Mouse (Mus musculus) forebrain, embryonic 11.5 days (tissue): ENCODE data around the gene Orai1. TPM values are rescaled to one million over a fixed set of nuclear protein-coding genes. Genes with fewer than 3 reads are reported as not detected.

Experiments
- ATAC-seq: fragments of 200-750 bp; cut with Nextera tagmentation; replicated peaks from 2 replicates; pipeline ENCODE4 v1.8.0; 2017; ENCODE audit warnings: moderate TSS enrichment; ENCODE audit not compliant: low FRiP score
- DNase-seq: peaks from one replicate; pipeline ENCODE4 v3.0.0-alpha.2; 2017; ENCODE audit warnings: low spot score
- H3K27ac ChIP-seq: fragments of 300-500 bp; sonication (generic); 2 replicates; pipeline ENCODE4 v1.5.1; 2014; ENCODE audit warnings: low read depth, low read length
- H3K27me3 ChIP-seq: fragments of 300-500 bp; sonication (generic); 2 replicates; pipeline ENCODE4 v1.6.1; 2014; ENCODE audit warnings: mild to moderate bottlenecking, low read length, mixed read lengths; ENCODE audit not compliant: control insufficient read depth, insufficient read depth
- H3K36me3 ChIP-seq: fragments of 300-500 bp; sonication (generic); 2 replicates; pipeline ENCODE4 v1.6.1; 2014; ENCODE audit warnings: mild to moderate bottlenecking, low read length, moderate library complexity, mixed read lengths; ENCODE audit not compliant: control insufficient read depth, insufficient read depth
- H3K4me1 ChIP-seq: fragments of 300-500 bp; sonication (generic); replicated peaks from 2 replicates; pipeline ENCODE4 v1.6.1; 2014; ENCODE audit warnings: low read length, mixed read lengths; ENCODE audit not compliant: control insufficient read depth, insufficient read depth
- H3K4me2 ChIP-seq: fragments of 300-500 bp; sonication (generic); 2 replicates; pipeline ENCODE4 v1.6.1; 2014; ENCODE audit warnings: low read depth, mild to moderate bottlenecking, low read length, moderate library complexity, mixed read lengths; ENCODE audit not compliant: severe bottlenecking
- H3K4me3 ChIP-seq: fragments of 300-500 bp; sonication (generic); 2 replicates; pipeline ENCODE4 v1.5.1; 2014; ENCODE audit warnings: low read depth, low read length
- H3K9ac ChIP-seq: fragments of 300-500 bp; sonication (generic); 2 replicates; pipeline ENCODE4 v1.6.1; 2014; ENCODE audit warnings: low read length
- H3K9me3 ChIP-seq: fragments of 300-500 bp; sonication (generic); 2 replicates; pipeline ENCODE4 v1.6.1; 2016; ENCODE audit warnings: low read length, mixed read lengths; ENCODE audit not compliant: control insufficient read depth
- WGBS: fragments of 180-500 bp; shearing (Covaris S2); extraction: QIAGEN DNeasy Blood & Tissue Kit; methylation state at CpG from one replicate; pipeline ENCODE4 v1.1.7; 2014; 5-methylcytosine and 5-hydroxymethylcytosine counted together
- polyA plus RNA-seq: library from polyadenylated mRNA; unstranded; fragments of >200 nt; fragmentation: Nextera tagmentation; extraction: Ambion mirVana; gene quantifications from 2 replicates; pipeline ENCODE4 v1.2.1, GENCODE M21; 2014

The Orai1 gene
- polyA plus RNA-seq, 1 experiment from 2014 or later = 9.8 TPM

GRCm38 (mm10) chr5:123075576-123076418 lies 60.9 kb downstream of the Orai1 start:
- H3K4me1 ChIP-seq = peaks cover 9% of the 10 kb centered on the region; the same call in 1 of the 2 replicates
- H3K27me3 ChIP-seq = no peaks in the 10 kb centered on the region
- WGBS = 9% methylated on average over 45 of the region's 45 CpGs

GRCm38 (mm10) chr5:123076419-123077281 lies 61.8 kb downstream of the Orai1 start:
- Histone ChIP-seq H3K36me3 (no peaks in the 10 kb centered on the region), H3K4me2 (peak overlapping the region; percentile 98), H3K4me3 (peak overlapping the region; percentile 73), H3K4me1 (peaks cover 9% of the 10 kb centered on the region; the same call in 1 of the 2 replicates), H3K27me3 (no peaks in the 10 kb centered on the region), H3K27ac (no peak overlapping the region), H3K9me3 (peaks cover 3% of the 10 kb centered on the region; the same call in 1 of the 2 replicates), H3K9ac (peak overlapping the region; percentile 61)
- DNase-seq (peak; percentile 76), ATAC-seq (peak; percentile 83)
- 5% methylated on average over 35 of the region's 35 CpGs for WGBS

More at GRCm38 (mm10) chr5:123075576-123076418, 60.9 kb downstream of the Orai1 start:
- peak; percentile 96 for DNase-seq
- Histone ChIP-seq H3K4me3 (peak overlapping the region; percentile 73), H3K4me2 (peak overlapping the region; percentile 98), H3K36me3 (no peaks in the 10 kb centered on the region), H3K9me3 (peaks cover 3% of the 10 kb centered on the region; the same call in 1 of the 2 replicates), H3K9ac (peak overlapping the region; percentile 61), H3K27ac (no peak overlapping the region)
- peak; percentile 92 for ATAC-seq

- WGBS = 92% methylated on average over 1 of the region's 1 CpGs
- no peak overlapping the region for H3K27ac ChIP-seq
- no peak overlapping the region for H3K4me3 ChIP-seq
- no peak for ATAC-seq
- H3K4me2 ChIP-seq = no peak overlapping the region
- no peaks in the 10 kb centered on the region for H3K36me3 ChIP-seq
- DNase-seq = no peak
- peaks cover 9% of the 10 kb centered on the region; the same call in 1 of the 2 replicates for H3K4me1 ChIP-seq
- no peaks in the 10 kb centered on the region for H3K27me3 ChIP-seq
- H3K9ac ChIP-seq = no peak overlapping the region
- H3K9me3 ChIP-seq = peaks cover 3% of the 10 kb centered on the region; the same call in 1 of the 2 replicates
These were observed 64.7 kb downstream of the Orai1 start for GRCm38 (mm10) chr5:123079568-123079967.

- no peaks in the 10 kb centered on the region for H3K36me3 ChIP-seq
- no peaks in the 10 kb centered on the region for H3K27me3 ChIP-seq
- no peak overlapping the region for H3K9ac ChIP-seq
- H3K27ac ChIP-seq = no peak overlapping the region
- H3K4me1 ChIP-seq = peaks cover 9% of the 10 kb centered on the region; the same call in 1 of the 2 replicates
- H3K4me2 ChIP-seq = no peak overlapping the region
- DNase-seq (no peak), ATAC-seq (no peak)
- peaks cover 3% of the 10 kb centered on the region; the same call in 1 of the 2 replicates for H3K9me3 ChIP-seq
- H3K4me3 ChIP-seq = no peak overlapping the region
- 88% methylated on average over 8 of the region's 8 CpGs for whole genome bisulfite sequencing
These were observed 65.2 kb downstream of the Orai1 start for GRCm38 (mm10) chr5:123080041-123080440.

Other genes starting within 250 kb of the Orai1 start
- 24.4 and 26.3 TPM in 2 replicates for gene Camkk2, start 235.7 kb upstream of the Orai1 start, polyA plus RNA-seq
- gene Anapc5, start 193.7 kb upstream of the Orai1 start, polyA plus RNA-seq = 536 and 549 TPM in 2 replicates
- gene Rnf34, start 165.0 kb upstream of the Orai1 start, polyA plus RNA-seq = 51.1 and 53.2 TPM in 2 replicates
- gene Kdm2b, start 25.3 kb upstream of the Orai1 start, polyA plus RNA-seq = 78.0 and 92.4 TPM in 2 replicates
- gene Morn3, start 31.9 kb downstream of the Orai1 start, polyA plus RNA-seq = not detected in 2 replicates
- 7.3 and 9.3 TPM in 2 replicates for gene Tmem120b, start 53.3 kb downstream of the Orai1 start, polyA plus RNA-seq
- 1.2 and 1.9 TPM in 2 replicates for gene Rhof, start 117.6 kb downstream of the Orai1 start, polyA plus RNA-seq
- 13.9 and 15.0 TPM in 2 replicates for gene Setd1b, start 127.1 kb downstream of the Orai1 start, polyA plus RNA-seq
- 68.5 and 77.8 TPM in 2 replicates for gene Psmd9, start 154.3 kb downstream of the Orai1 start, polyA plus RNA-seq
- gene Hpd, start 167.7 kb downstream of the Orai1 start, polyA plus RNA-seq = not detected in 2 replicates
- 1.1 and 1.9 TPM in 2 replicates for gene Wdr66, start 237.0 kb downstream of the Orai1 start, polyA plus RNA-seq